Comparison of ENCODE assay signal across 8 mouse cellular contexts in the genomic region with DNA sequence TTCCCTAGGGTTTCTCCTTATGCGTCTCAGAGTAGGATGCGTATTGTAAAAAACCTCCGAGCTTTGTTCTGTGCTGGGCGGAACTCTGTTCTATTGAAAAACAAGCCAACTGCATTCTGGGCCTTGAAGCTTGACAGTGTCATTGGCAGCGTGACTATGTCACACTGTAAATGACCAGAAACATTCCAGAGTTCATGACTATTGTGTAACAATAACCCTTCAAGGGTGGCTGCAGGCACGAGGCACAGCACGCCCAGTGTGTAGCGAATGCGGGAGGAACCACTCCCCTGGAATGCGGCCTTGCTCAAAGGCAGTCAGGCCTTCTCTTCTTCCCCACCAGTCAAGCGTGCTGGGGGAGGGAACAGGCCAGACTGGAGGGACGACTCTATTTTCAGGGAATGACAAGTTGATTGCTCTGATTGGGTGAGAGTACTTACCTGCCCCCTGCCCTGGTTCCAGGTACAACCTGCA.
DNase-seq lines count a peak whose midpoint lies in the region; ATAC-seq and TF ChIP-seq lines count a peak whose summit lies in the region.

No protein-coding gene starts in this region.

- H3K4me1 ChIP-seq in ES-Bruce4 (ENCODE audit: control insufficient read depth, insufficient read depth, low read length): peaks cover 9% of the 10 kb centered on the region
- H3K4me1 ChIP-seq in hindbrain, embryonic 12.5 days: no peaks in the 10 kb centered on the region
- 0 out of 2 replicates have a peak, but pooled peaks cover 2% of the 10 kb centered on the region for H3K4me1 ChIP-seq in lung, adult 2 months (ENCODE audit: control insufficient read depth, insufficient read depth, low read length)

- no peaks in the 10 kb centered on the region for H3K9me3 ChIP-seq in ES-Bruce4 (replicated peaks; ENCODE audit: control insufficient read depth, insufficient read depth, low read length, poor library complexity, severe bottlenecking)
- no peaks in the 10 kb centered on the region for H3K9me3 ChIP-seq in hindbrain, embryonic 12.5 days (replicated peaks)

- TF ChIP-seq CTCF in ES-Bruce4 (IDR thresholded peaks at IDR 0.05; ENCODE audit: low read depth, low read length): no peak
- TF ChIP-seq CTCF in lung, adult 2 months (IDR thresholded peaks at IDR 0.05; ENCODE audit: insufficient read depth, low read length): no peak

- no peak overlapping the region for H3K4me2 ChIP-seq in hindbrain, embryonic 12.5 days (replicated peaks)

- 31% methylated on average over 12 of the region's 12 CpGs for WGBS in hindbrain, embryonic 12.5 days
- 50% methylated on average over 12 of the region's 12 CpGs for WGBS in lung, adult 2 months

- H3K27ac ChIP-seq in ES-Bruce4 (ENCODE audit: insufficient read depth, low read length): peak overlapping the region; percentile 54
- H3K27ac ChIP-seq in hindbrain, embryonic 12.5 days: no peak overlapping the region

- TF ChIP-seq POLR2A in ES-Bruce4 (IDR thresholded peaks at IDR 0.05; ENCODE audit: insufficient read depth, low read length): no peak
- TF ChIP-seq POLR2A in lung, adult 2 months (IDR thresholded peaks at IDR 0.05; ENCODE audit: borderline replicate concordance, extremely low read depth, low read depth, low read length): no peak

- DNase-seq in adrenal gland, adult 2 months: peak; percentile 81
- DNase-seq in lung, adult 2 months: peak; percentile 56
- peak; percentile 47 for DNase-seq in urinary bladder, adult 2 months (ENCODE audit: low spot score)
- no peak for DNase-seq in cerebellum, postnatal 36 days
- DNase-seq in right cerebral cortex, postnatal 25 days: no peak
- no peak for DNase-seq in cerebellum, postnatal 14 days

- peak; percentile 73 for ATAC-seq in hindbrain, embryonic 12.5 days (ENCODE audit: low FRiP score)

- no peaks in the 10 kb centered on the region for H3K36me3 ChIP-seq in ES-Bruce4 (ENCODE audit: control insufficient read depth, insufficient read depth, low read length, poor library complexity, severe bottlenecking)
- H3K36me3 ChIP-seq in hindbrain, embryonic 12.5 days: no peaks in the 10 kb centered on the region

- no peak overlapping the region for H3K4me3 ChIP-seq in ES-Bruce4 (ENCODE audit: low read depth, low read length)
- H3K4me3 ChIP-seq in hindbrain, embryonic 12.5 days: no peak overlapping the region
- no peak overlapping the region for H3K4me3 ChIP-seq in lung, adult 2 months (replicated peaks; ENCODE audit: extremely low read depth, low read depth, low read length)

- H3K27me3 ChIP-seq in ES-Bruce4 (ENCODE audit: control insufficient read depth, insufficient read depth, low read length, poor library complexity, severe bottlenecking): no peaks in the 10 kb centered on the region
- peaks cover 3% of the 10 kb centered on the region; the same call in 1 of the 2 replicates for H3K27me3 ChIP-seq in hindbrain, embryonic 12.5 days

- H3K9ac ChIP-seq in ES-Bruce4 (ENCODE audit: low read depth, poor library complexity, severe bottlenecking): no peak overlapping the region
- no peak overlapping the region for H3K9ac ChIP-seq in hindbrain, embryonic 12.5 days

- peak; percentile 97 for TF ChIP-seq EP300 in ES-Bruce4 (IDR thresholded peaks at IDR 0.05; ENCODE audit: insufficient read depth, low read depth, low read length)

Comparison
In these comparisons a context has a peak if more than half of its experiments do, and no peak if none do; other contexts are left out.
1. DNase-seq: peak in adrenal gland, adult 2 months (single experiment), lung, adult 2 months (single experiment) and urinary bladder, adult 2 months (single experiment); none in cerebellum, postnatal 36 days (0 of 2), right cerebral cortex, postnatal 25 days (single experiment) and cerebellum, postnatal 14 days (0 of 2).